ENCODE assay signal across 9 mouse cellular contexts in the genomic region with DNA sequence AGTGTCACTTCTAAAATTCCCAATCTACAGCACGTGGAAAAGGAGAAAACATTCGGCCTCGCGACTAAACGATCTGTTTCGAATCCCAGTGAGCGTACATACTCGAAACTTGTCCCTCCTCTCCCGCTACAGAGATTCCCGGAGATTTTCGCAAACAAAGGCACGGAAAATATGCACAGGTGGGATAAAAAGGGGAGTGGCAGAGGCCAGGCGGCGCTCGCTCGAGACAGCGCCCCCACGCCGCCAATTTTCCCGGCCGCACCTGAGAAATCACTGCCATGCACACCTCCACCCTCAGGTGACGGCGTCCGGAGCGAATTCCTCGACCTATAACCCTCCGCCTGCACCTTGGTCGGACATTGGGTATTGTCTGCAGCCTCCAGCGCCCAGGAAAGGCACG. TPM values are rescaled to one million over a fixed set of nuclear protein-coding genes. Genes with fewer than 3 reads are reported as not detected.
DNase-seq lines count a peak whose midpoint lies in the region; ATAC-seq and TF ChIP-seq lines count a peak whose summit lies in the region.
"Had no signal": no experiment of that assay in that cellular context is flagged by ENCODE, and none has a peak within 500 bp of the region (broad histone marks: within the 10 kb centered on the region; RNA-seq: fewer than 3 reads in every experiment).

No protein-coding gene starts in this region.

- H3K9ac ChIP-seq in forebrain, embryonic 15.5 days (replicated peaks), result peak overlapping the region; percentile 100
- H3K9ac ChIP-seq in neural tube, embryonic 15.5 days (replicated peaks), result peak overlapping the region; percentile 100

- no peak for TF ChIP-seq POLR2A in kidney, adult 2 months (IDR thresholded peaks at IDR 0.05; ENCODE audit: low read depth, low read length)

- no peak for ATAC-seq in forebrain, embryonic 15.5 days (replicated peaks)
- peak; percentile 29 for ATAC-seq in neural tube, embryonic 15.5 days (ENCODE audit: low FRiP score)

- under 1% methylated on average over 30 of the region's 30 CpGs for WGBS in forebrain, embryonic 15.5 days
- under 1% methylated on average over 30 of the region's 30 CpGs for WGBS in kidney, adult 2 months
- under 1% methylated on average over 30 of the region's 30 CpGs for WGBS in neural tube, embryonic 15.5 days

- no peaks in the 10 kb centered on the region for H3K27me3 ChIP-seq in forebrain, embryonic 15.5 days
- H3K27me3 ChIP-seq in kidney, adult 2 months (replicated peaks; ENCODE audit: control insufficient read depth, insufficient read depth, low read length), result no peaks in the 10 kb centered on the region
- no peaks in the 10 kb centered on the region for H3K27me3 ChIP-seq in neural tube, embryonic 15.5 days (replicated peaks)
- H3K27me3 ChIP-seq: Patski had no signal

- H3K4me3 ChIP-seq in forebrain, embryonic 15.5 days, result peak overlapping the region; percentile 94
- peak overlapping the region; percentile 91 for H3K4me3 ChIP-seq in kidney, adult 2 months (ENCODE audit: insufficient read depth, low read depth, low read length)
- H3K4me3 ChIP-seq in neural tube, embryonic 15.5 days (replicated peaks), result peak overlapping the region; percentile 96

- DNase-seq in heart, adult 11 months, result peak; percentile 89
- DNase-seq in heart, adult 8-10 months (ENCODE audit: low spot score), result no peak
- peak; percentile 20 for DNase-seq in adrenal gland, postnatal 25 days
- DNase-seq in kidney, adult 2 months, result peak; percentile 79
- peak; percentile 76 to 78 for DNase-seq in lung, adult 18-20 months
- no peak for DNase-seq in T-cell, adult 2 months (ENCODE audit: low spot score)

- no peaks in the 10 kb centered on the region for H3K36me3 ChIP-seq in forebrain, embryonic 15.5 days
- H3K36me3 ChIP-seq in kidney, adult 2 months (ENCODE audit: control insufficient read depth, insufficient read depth, low read length), result no peaks in the 10 kb centered on the region
- H3K36me3 ChIP-seq in neural tube, embryonic 15.5 days, result no peaks in the 10 kb centered on the region

- peak; percentile 38; the same call in 1 of the 2 replicates for TF ChIP-seq CTCF in kidney, adult 2 months (conservative IDR thresholded peaks at IDR 0.05; ENCODE audit: insufficient read depth, insufficient read length, low read depth, low read length)

- peak overlapping the region; percentile 100 for H3K27ac ChIP-seq in forebrain, embryonic 15.5 days (replicated peaks)
- peak overlapping the region; percentile 98 for H3K27ac ChIP-seq in kidney, adult 2 months (ENCODE audit: insufficient read depth, low read depth, low read length)
- peak overlapping the region; percentile 99 for H3K27ac ChIP-seq in neural tube, embryonic 15.5 days (replicated peaks)

- H3K9me3 ChIP-seq in forebrain, embryonic 15.5 days, result no peaks in the 10 kb centered on the region
- H3K9me3 ChIP-seq in neural tube, embryonic 15.5 days (replicated peaks), result no peaks in the 10 kb centered on the region

- peaks cover 46% of the 10 kb centered on the region for H3K4me1 ChIP-seq in forebrain, embryonic 15.5 days
- peaks cover 14% of the 10 kb centered on the region; the same call in 1 of the 2 replicates for H3K4me1 ChIP-seq in kidney, adult 2 months (ENCODE audit: control insufficient read depth, insufficient read depth, low read length)
- peaks cover 41% of the 10 kb centered on the region for H3K4me1 ChIP-seq in neural tube, embryonic 15.5 days

- peak overlapping the region; percentile 55 for H3K4me2 ChIP-seq in forebrain, embryonic 15.5 days (replicated peaks)
- H3K4me2 ChIP-seq in neural tube, embryonic 15.5 days, result peak overlapping the region; percentile 88

RNA-seq across cellular contexts. Expression of gene Fnbp1l, which starts 1.1 kb away (rescaled TPM):
- total RNA-seq in heart, adult 8-10 months (2022), result 10 to 100 TPM; 11.9 to 15.8 (median 14.3) TPM
- 18.5 and 23.7 TPM in 2 replicates for total RNA-seq in adrenal gland, postnatal 25 days (2021)
- 240 and 248 TPM in 2 replicates for polyA plus RNA-seq in forebrain, embryonic 15.5 days (2015; fragmentation: Nextera tagmentation; extraction: Ambion mirVana)
- 18.5 and 23.0 TPM in 2 replicates for polyA plus RNA-seq in kidney, adult 2 months (2012; rRNA removed)
- polyA plus RNA-seq in neural tube, embryonic 15.5 days (2015; fragmentation: Nextera tagmentation; extraction: Ambion mirVana), result 135 and 147 TPM in 2 replicates

Comparison
In these comparisons a context has a peak if more than half of its experiments do, and no peak if none do; other contexts are left out.
1. DNase-seq: peak in heart, adult 11 months (single experiment), adrenal gland, postnatal 25 days (single experiment), kidney, adult 2 months (single experiment) and lung, adult 18-20 months (2 of 2); none in heart, adult 8-10 months (single experiment) and T-cell, adult 2 months (single experiment).
2. Peak in every context shown above with its lines, with median percentiles within 50 percentile points of each other: H3K27ac ChIP-seq and H3K4me3 ChIP-seq.